Mouse (Mus musculus) embryo, embryonic 9.5 days (tissue): ENCODE results near the gene Prrc2a.

Experiments used
- DNase-seq: peaks from one replicate; pipeline ENCODE4 v3.0.0-alpha.2; 2017; ENCODE audit errors: extremely low spot score

The Prrc2a gene

GRCm38 (mm10) chr17:35162730-35163129 is 2.0 kb downstream of the Prrc2a start:
- no peak for DNase-seq

GRCm38 (mm10) chr17:35162121-35162520 is 2.6 kb downstream of the Prrc2a start:
- no peak for DNase-seq

GRCm38 (mm10) chr17:35161421-35161820 is 3.3 kb downstream of the Prrc2a start:
- no peak for DNase-seq

GRCm38 (mm10) chr17:35159638-35160037 is 5.1 kb downstream of the Prrc2a start:
- DNase-seq, result no peak

- DNase-seq, result no peak
Observed at GRCm38 (mm10) chr17:35158850-35159593, 5.7 kb downstream of the Prrc2a start.

GRCm38 (mm10) chr17:35157661-35158175 is 7.0 kb downstream of the Prrc2a start:
- no peak for DNase-seq

- no peak for DNase-seq
Observed at GRCm38 (mm10) chr17:35157254-35157653, 7.4 kb downstream of the Prrc2a start.

GRCm38 (mm10) chr17:35156461-35157200 is 8.1 kb downstream of the Prrc2a start:
- no peak for DNase-seq

- no peak for DNase-seq
Observed at GRCm38 (mm10) chr17:35155451-35155850, 9.2 kb downstream of the Prrc2a start.

- no peak for DNase-seq
Observed at GRCm38 (mm10) chr17:35154616-35155015, 10.1 kb downstream of the Prrc2a start.

- DNase-seq, result no peak
Observed at GRCm38 (mm10) chr17:35153931-35154330, 10.8 kb downstream of the Prrc2a start.

- DNase-seq, result no peak
Observed at GRCm38 (mm10) chr17:35153077-35153476, 11.6 kb downstream of the Prrc2a start.

GRCm38 (mm10) chr17:35152121-35152520 is 12.6 kb downstream of the Prrc2a start:
- no peak for DNase-seq

- no peak for DNase-seq
Observed at GRCm38 (mm10) chr17:35147922-35148639, 16.6 kb downstream of the Prrc2a start.

- DNase-seq, result peak; percentile 36
Observed at GRCm38 (mm10) chr17:35147348-35147747, 17.3 kb downstream of the Prrc2a start.

GRCm38 (mm10) chr17:35146139-35146538 is 18.6 kb downstream of the Prrc2a start:
- no peak for DNase-seq

- no peak for DNase-seq
Observed at GRCm38 (mm10) chr17:35141971-35142370, 22.7 kb downstream of the Prrc2a start.

GRCm38 (mm10) chr17:35140490-35140996 is 24.2 kb downstream of the Prrc2a start:
- no peak for DNase-seq

- DNase-seq, result no peak
Observed at GRCm38 (mm10) chr17:35139269-35139668, 25.4 kb downstream of the Prrc2a start.

- DNase-seq, result no peak
Observed at GRCm38 (mm10) chr17:35135591-35136320, 28.9 kb downstream of the Prrc2a start.
